Mouse (Mus musculus): ENCODE data around the gene Get4. TPM values are rescaled to one million over a fixed set of nuclear protein-coding genes. Genes with fewer than 3 reads are reported as not detected.

Get4 gene
- total RNA-seq, 2 experiments from 2014 or later: 51.5 to 52.9 TPM

DNA sequence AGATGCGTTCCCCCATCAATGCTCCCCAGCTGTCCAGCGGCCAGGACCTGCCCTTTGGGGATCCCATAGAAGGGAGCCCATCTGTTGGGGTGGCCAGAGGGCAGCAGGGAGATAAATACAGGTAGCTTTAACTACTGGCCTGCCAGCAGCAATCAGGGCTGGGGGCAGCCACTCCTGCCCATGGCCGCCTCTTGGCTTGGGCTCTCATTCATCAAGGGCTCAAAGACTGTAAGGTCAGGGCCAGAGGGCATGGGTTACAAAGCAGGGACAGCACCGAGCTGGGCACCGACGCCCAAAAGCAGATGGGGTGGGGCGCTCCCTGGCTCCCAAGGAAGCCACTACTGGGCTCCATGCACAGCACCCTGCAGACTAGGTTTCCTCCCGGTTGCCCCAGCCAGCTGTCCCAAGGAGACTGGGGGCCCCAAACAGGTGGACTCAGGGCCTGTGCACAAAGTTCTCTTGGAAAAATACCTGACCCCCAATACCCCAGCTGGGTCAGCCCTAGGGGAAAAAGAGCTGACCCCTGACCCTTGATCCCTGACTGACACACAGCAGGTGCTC lies 19.9 kb downstream of the Get4 start:
- intact Hi-C loops (cut with DNase I): no loop called here
- DNase-seq (ENCODE audit: low spot score in 2 of 2): no peak

GRCm38 (mm10) chr5:139277287-139277686 lies 25.2 kb downstream of the Get4 start:
- intact Hi-C loops (cut with DNase I): no loop called here

DNA sequence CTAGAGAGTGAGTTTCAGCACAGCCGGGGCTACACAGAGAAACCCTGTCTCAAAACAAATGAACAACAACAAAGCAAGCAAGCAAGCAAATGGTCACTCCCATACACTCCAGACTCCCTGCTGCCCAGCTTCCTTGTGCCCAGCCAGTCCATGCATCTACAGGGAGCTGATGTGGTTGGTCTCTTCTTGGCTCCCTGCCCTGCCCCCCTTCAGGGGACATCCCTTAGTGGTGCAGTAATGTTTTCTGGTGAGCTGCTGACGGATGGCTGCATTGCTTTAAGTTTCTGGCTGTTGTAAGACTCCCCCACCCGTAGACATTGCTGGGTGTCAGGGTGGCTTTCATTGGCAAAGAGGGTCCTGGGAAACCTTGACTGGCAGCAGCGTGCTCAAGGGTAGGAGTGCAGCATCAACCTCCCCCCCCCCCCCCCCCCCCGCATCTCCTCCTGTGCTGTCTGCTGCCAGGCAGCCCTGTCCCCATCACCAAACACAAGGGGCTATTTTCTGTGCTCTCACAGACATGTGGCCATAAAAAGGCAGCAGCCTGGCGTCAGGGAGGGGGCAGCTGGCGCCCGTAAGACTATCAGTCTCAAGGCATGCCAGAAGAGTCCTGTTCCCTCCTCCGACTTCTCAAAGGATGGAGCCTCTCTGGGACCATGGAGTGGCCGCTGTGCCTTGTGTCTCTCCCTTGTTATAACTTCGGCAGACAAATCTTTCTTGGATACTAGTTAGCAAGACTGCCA lies 29.4 kb downstream of the Get4 start:
- intact Hi-C loops (cut with DNase I): loop anchor here (1.0 kb wide), 1 partner anchor 44 kb away; the partner anchor contains the start of gene Adap1
- DNase-seq (ENCODE audit: low spot score in 2 of 2): no peak

More at GRCm38 (mm10) chr5:139277287-139277686, 25.2 kb downstream of the Get4 start:
- peak; percentile 60 to 63 for DNase-seq (ENCODE audit: low spot score in 2 of 2)

- intact Hi-C loops (cut with DNase I): loop anchor here (1.0 kb wide), 1 partner anchor 43 kb away; the partner anchor contains the start of gene Adap1
- peak; percentile 80 to 84 for DNase-seq (ENCODE audit: low spot score in 2 of 2)
These were observed 30.1 kb downstream of the Get4 start for GRCm38 (mm10) chr5:139282191-139282590.

GRCm38 (mm10) chr5:139283460-139284180 lies 31.5 kb downstream of the Get4 start:
- intact Hi-C loops (cut with DNase I): no loop called here

GRCm38 (mm10) chr5:139285383-139286067 lies 33.4 kb downstream of the Get4 start:
- DNase-seq (ENCODE audit: low spot score in 2 of 2): no peak
- intact Hi-C loops (cut with DNase I): no loop called here

More at GRCm38 (mm10) chr5:139283460-139284180, 31.5 kb downstream of the Get4 start:
- no peak for DNase-seq (ENCODE audit: low spot score in 2 of 2)

DNA sequence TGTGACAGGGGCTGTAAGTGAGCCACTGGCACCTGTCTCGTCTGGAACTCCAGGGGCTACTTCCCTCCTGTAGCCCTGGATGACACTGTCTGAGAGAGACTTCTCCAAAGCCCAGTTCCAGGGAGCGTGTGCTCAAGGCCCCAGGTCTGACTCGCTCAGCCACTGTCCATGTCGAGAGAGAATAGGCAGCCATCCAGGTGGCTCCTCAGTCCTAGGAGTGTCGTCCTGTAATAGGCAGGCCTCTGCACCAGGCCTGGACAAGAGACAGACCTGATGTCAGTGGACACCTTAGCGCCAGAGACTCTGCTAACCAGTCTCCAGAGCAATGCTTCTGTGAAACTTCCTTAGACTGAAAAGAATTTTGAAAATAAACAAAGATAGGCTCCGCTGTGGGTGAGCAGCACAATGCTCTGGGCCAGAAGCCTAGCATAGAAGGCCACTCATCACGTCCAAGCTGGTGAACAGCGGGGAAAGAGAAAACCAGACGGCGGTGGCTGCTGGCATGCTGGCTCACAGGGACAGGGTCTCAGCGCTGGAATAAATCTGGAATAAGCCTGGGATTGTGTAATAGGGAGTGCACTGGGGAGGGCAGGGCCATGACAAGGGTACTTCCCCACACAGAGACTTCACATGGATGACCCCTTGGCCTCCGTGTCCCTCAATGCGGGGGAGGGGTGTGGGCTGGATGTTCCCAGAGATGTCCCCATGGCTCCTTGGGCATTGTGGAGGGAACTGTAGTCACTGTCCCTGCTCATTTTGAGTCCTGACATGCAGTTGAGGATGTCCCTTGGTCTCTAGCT lies 34.2 kb downstream of the Get4 start:
- intact Hi-C loops (cut with DNase I): no loop called here
- DNase-seq (ENCODE audit: low spot score in 2 of 2): no peak

GRCm38 (mm10) chr5:139287099-139287498 lies 35.0 kb downstream of the Get4 start:
- DNase-seq (ENCODE audit: low spot score in 2 of 2): no peak
- intact Hi-C loops (cut with DNase I): no loop called here

DNA sequence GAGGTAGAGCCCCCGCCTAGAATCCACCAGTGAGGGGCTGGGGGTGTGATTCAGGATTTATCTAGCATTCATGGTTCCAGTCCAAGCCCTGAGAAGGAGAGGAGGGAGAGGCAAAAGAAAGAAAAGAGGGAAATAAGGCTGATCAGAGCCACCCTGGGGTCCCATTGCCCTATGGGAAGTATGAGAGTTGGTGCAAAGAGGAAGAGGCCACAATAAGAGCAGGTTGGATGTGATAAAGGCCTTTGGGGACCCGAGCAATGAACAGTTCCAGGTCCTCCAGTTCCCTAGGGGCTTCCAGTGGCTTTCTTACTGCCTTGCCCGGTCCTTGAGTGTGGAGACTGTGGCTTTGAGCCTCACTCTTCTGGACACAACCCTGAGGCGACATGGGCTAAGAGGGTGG lies 35.7 kb downstream of the Get4 start:
- intact Hi-C loops (cut with DNase I): no loop called here
- DNase-seq (ENCODE audit: low spot score in 2 of 2): no peak

DNA sequence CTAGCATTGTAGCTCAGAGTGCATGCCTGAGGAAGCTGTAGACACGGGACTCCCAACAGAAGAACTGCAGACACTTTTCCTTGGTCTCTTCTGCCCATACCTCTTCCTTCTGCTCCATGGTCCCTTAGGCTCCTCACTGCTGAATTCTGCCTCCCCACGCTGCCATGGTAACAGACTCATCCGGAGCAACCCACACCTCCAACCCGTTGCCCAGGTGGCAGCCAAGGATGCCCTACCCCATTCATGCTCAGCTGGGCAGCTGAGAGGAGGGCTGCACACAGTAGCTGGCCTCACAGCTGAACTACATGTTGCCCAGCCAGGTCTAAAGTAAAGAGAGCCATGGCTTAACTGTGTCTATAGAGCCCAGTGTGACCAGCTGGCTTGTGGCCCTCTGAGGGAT lies 36.5 kb downstream of the Get4 start:
- intact Hi-C loops (cut with DNase I): no loop called here
- no peak for DNase-seq (ENCODE audit: low spot score in 2 of 2)

GRCm38 (mm10) chr5:139290467-139291259 lies 38.5 kb downstream of the Get4 start:
- intact Hi-C loops (cut with DNase I): no loop called here
- no peak for DNase-seq (ENCODE audit: low spot score in 2 of 2)

GRCm38 (mm10) chr5:139291811-139292560 lies 39.9 kb downstream of the Get4 start:
- DNase-seq (ENCODE audit: low spot score in 2 of 2): no peak
- intact Hi-C loops (cut with DNase I): no loop called here

DNA sequence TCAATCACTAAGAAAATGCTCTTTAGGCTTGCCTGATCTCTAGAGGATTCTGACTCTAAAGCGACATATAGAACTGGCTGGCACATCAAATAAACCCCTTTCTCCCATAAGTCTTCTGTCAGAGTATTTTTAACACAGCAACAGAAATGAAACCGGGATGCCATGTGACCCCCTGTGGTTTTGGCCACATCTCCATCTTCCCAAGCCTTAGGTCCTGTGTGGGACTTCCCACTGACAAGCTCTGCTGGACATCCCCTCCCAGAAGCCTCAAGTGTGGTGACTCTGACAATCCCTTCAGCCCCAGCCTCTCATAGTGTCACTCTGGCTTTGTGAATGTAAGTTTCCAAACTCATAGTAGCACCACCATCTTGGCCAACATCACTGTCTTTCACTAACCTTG lies 42.0 kb downstream of the Get4 start:
- intact Hi-C loops (cut with DNase I): no loop called here
- no peak for DNase-seq (ENCODE audit: low spot score in 2 of 2)

- intact Hi-C loops (cut with DNase I): no loop called here
- no peak for DNase-seq (ENCODE audit: low spot score in 2 of 2)
These were observed 45.0 kb downstream of the Get4 start for GRCm38 (mm10) chr5:139297092-139297491.

- no peak for DNase-seq (ENCODE audit: low spot score in 2 of 2)
- intact Hi-C loops (cut with DNase I): no loop called here
These were observed 45.6 kb downstream of the Get4 start for GRCm38 (mm10) chr5:139297745-139298144.

DNA sequence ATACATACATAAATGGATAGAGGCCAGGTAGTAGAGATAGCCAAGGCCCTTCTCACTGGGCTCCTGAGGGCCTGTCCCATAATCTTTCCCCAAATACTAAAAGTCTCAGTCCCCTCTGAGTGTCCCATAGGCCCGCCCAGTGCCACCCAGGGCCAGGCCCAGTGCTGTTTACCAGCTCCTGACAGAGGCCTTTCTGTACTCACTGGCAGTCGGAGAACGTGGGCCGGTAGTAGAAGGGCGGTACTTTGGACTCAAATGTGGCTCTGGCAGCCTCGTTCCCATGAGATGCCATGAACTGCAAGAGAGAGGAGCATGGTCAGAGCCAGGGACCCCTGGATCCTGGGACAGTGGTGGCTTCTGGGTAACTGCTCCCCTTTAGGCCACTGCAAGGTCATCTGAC lies 50.0 kb downstream of the Get4 start:
- intact Hi-C loops (cut with DNase I): no loop called here

DNA sequence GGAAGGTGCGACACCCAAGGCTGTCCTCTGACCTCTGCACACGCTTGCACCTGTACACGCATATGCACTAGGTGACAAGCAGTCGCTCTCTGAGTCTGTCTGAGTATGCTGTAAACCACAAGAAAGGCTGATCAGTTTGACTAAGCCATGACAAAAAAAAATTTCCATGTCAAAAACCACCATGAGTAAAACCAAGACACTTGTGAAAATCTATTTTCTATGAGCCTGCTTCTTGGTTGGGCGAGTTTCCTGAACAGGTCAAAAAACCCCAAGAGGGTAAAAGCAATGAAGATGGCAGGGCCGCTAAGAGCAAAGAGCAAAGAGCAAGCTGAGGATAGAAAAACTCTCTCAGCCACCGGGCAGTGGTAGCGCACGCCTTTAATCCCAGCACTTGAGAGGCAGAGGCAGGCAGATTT lies 51.5 kb downstream of the Get4 start:
- intact Hi-C loops (cut with DNase I): no loop called here
- DNase-seq (ENCODE audit: low spot score in 2 of 2): no peak

More for the DNA sequence above, 50.0 kb downstream of the Get4 start:
- no peak for DNase-seq (ENCODE audit: low spot score in 2 of 2)

DNA sequence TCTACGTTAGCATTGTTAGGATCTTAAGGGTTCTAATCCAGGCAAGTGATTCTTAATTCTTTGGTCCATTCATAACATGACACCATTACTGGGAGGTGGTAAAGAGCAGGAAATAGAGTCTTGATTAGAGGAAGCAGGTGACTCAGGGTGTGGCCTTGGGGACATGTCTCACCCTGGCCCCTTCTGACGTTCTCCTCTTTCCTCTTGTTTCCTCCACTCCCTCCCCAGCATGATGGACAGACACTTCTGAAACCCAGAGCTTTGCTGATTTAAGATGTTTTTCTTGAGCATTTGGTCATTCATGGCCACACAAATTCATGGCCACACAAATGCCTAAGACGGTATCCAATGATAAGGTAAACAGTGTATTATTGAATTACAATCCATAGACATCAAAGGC lies 57.8 kb downstream of the Get4 start:
- intact Hi-C loops (cut with DNase I): no loop called here
- no peak for DNase-seq (ENCODE audit: low spot score in 2 of 2)

All from left cerebral cortex, postnatal 36 days (tissue).